Mouse (Mus musculus) brain, adult 2 months (tissue): ENCODE measurements at regions not wholly inside any gene's neighbourhood (a gene's known extent, or its start where the extent isn't known, plus 50 kb on each side); places are given as distances from the start of the nearest gene placed in this dataset.

ENCODE experiments used
- DNase-seq: peaks from one replicate; pipeline ENCODE4 v3.0.0; 2011; ENCODE audit warnings: low read depth, low spot score

- DNase-seq: peak; percentile 5
Measured at GRCm38 (mm10) chr2:40063261-40063660, 837.0 kb upstream of the Ppp6c start.

GRCm38 (mm10) chr2:40053528-40053927 is 827.3 kb upstream of the Ppp6c start:
- no peak for DNase-seq
